In genomic region chr11:17256813-17257365, GRCm38 (mm10) we compare ENCODE assay signal across 8 mouse cellular contexts. TPM values are rescaled to one million over a fixed set of nuclear protein-coding genes. Genes with fewer than 3 reads are reported as not detected.
DNase-seq lines count a peak whose midpoint lies in the region; ATAC-seq and TF ChIP-seq lines count a peak whose summit lies in the region.

No protein-coding gene starts in this region.

- ATAC-seq in embryonic facial prominence, embryonic 13.5 days (ENCODE audit: insufficient number of reproducible peaks, insufficient read depth, low FRiP score, low TSS enrichment, low read depth), result peak; percentile 66
- ATAC-seq in intestine, embryonic 14.5 days (replicated peaks; ENCODE audit: low FRiP score, low TSS enrichment, low read depth), result peak; percentile 67
- ATAC-seq in midbrain, embryonic 11.5 days (ENCODE audit: low FRiP score), result peak; percentile 81
- ATAC-seq in inflammation-experienced regulatory T-cells, adult 6 months, result no peak

- no peak for TF ChIP-seq CTCF in kidney, adult 2 months (conservative IDR thresholded peaks at IDR 0.05; ENCODE audit: insufficient read depth, insufficient read length, low read depth, low read length)

- peak overlapping the region; percentile 71 for H3K4me2 ChIP-seq in embryonic facial prominence, embryonic 13.5 days
- H3K4me2 ChIP-seq in intestine, embryonic 14.5 days (ENCODE audit: low read length), result peak overlapping the region; percentile 60
- peak overlapping the region; percentile 35 for H3K4me2 ChIP-seq in midbrain, embryonic 11.5 days

- no peaks in the 10 kb centered on the region for H3K9me3 ChIP-seq in embryonic facial prominence, embryonic 13.5 days
- H3K9me3 ChIP-seq in intestine, embryonic 14.5 days (ENCODE audit: control insufficient read depth, low read length), result no peaks in the 10 kb centered on the region
- H3K9me3 ChIP-seq in midbrain, embryonic 11.5 days (ENCODE audit: control insufficient read depth, low read length), result no peaks in the 10 kb centered on the region

- H3K4me3 ChIP-seq in kidney, adult 2 months (ENCODE audit: insufficient read depth, low read depth, low read length), result peak overlapping the region; percentile 12; the same call in 1 of the 2 replicates
- peak overlapping the region; percentile 82 for H3K4me3 ChIP-seq in embryonic facial prominence, embryonic 13.5 days
- peak overlapping the region; percentile 99 for H3K4me3 ChIP-seq in intestine, embryonic 14.5 days (ENCODE audit: low read depth, low read length)
- peak overlapping the region; percentile 71 for H3K4me3 ChIP-seq in midbrain, embryonic 11.5 days (ENCODE audit: low read depth, low read length)

- peak overlapping the region; percentile 88; the same call in 1 of the 2 replicates for H3K9ac ChIP-seq in embryonic facial prominence, embryonic 13.5 days
- H3K9ac ChIP-seq in intestine, embryonic 14.5 days (ENCODE audit: low read length), result peak overlapping the region; percentile 97
- peak overlapping the region; percentile 86; the same call in 1 of the 2 replicates for H3K9ac ChIP-seq in midbrain, embryonic 11.5 days (ENCODE audit: low read length)

- H3K4me1 ChIP-seq in kidney, adult 2 months (ENCODE audit: control insufficient read depth, insufficient read depth, low read length), result no peaks in the 10 kb centered on the region
- H3K4me1 ChIP-seq in embryonic facial prominence, embryonic 13.5 days, result peaks cover 9% of the 10 kb centered on the region
- H3K4me1 ChIP-seq in intestine, embryonic 14.5 days (replicated peaks; ENCODE audit: control insufficient read depth, insufficient read depth, low read length), result peaks cover 8% of the 10 kb centered on the region; the same call in 1 of the 2 replicates
- peaks cover 2% of the 10 kb centered on the region; the same call in 1 of the 2 replicates for H3K4me1 ChIP-seq in midbrain, embryonic 11.5 days (ENCODE audit: control insufficient read depth, insufficient read depth, low read length)

- no peaks in the 10 kb centered on the region for H3K27me3 ChIP-seq in kidney, adult 2 months (replicated peaks; ENCODE audit: control insufficient read depth, insufficient read depth, low read length)
- no peaks in the 10 kb centered on the region for H3K27me3 ChIP-seq in embryonic facial prominence, embryonic 13.5 days
- H3K27me3 ChIP-seq in intestine, embryonic 14.5 days (replicated peaks; ENCODE audit: control insufficient read depth, insufficient read depth, low read length), result no peaks in the 10 kb centered on the region
- H3K27me3 ChIP-seq in midbrain, embryonic 11.5 days (ENCODE audit: control insufficient read depth, insufficient read depth, low read length), result no peaks in the 10 kb centered on the region

- no peak overlapping the region for H3K27ac ChIP-seq in kidney, adult 2 months (ENCODE audit: insufficient read depth, low read depth, low read length)
- H3K27ac ChIP-seq in embryonic facial prominence, embryonic 13.5 days, result no peak overlapping the region
- no peak overlapping the region for H3K27ac ChIP-seq in intestine, embryonic 14.5 days (ENCODE audit: low read depth)
- H3K27ac ChIP-seq in midbrain, embryonic 11.5 days (ENCODE audit: low read depth, low read length), result no peak overlapping the region

- WGBS in kidney, adult 2 months, result 60% methylated on average over 8 of the region's 8 CpGs
- 66% methylated on average over 8 of the region's 8 CpGs for WGBS in embryonic facial prominence, embryonic 13.5 days
- 59% methylated on average over 8 of the region's 8 CpGs for WGBS in intestine, embryonic 14.5 days
- 61% methylated on average over 8 of the region's 8 CpGs for WGBS in midbrain, embryonic 11.5 days

- no peak for DNase-seq in kidney, adult 2 months
- no peak for DNase-seq in kidney, postnatal 36 days
- DNase-seq in MN1 (ENCODE audit: low spot score), result peak; percentile 52
- no peak for DNase-seq in intestine, embryonic 14.5 days (ENCODE audit: low spot score)
- peak; percentile 88 for DNase-seq in midbrain, embryonic 11.5 days (ENCODE audit: low spot score, missing footprints)
- DNase-seq in urinary bladder, adult 18-20 months (ENCODE audit: low spot score in 2 of 2), result no peak

- H3K36me3 ChIP-seq in kidney, adult 2 months (ENCODE audit: control insufficient read depth, insufficient read depth, low read length), result no peaks in the 10 kb centered on the region
- no peaks in the 10 kb centered on the region for H3K36me3 ChIP-seq in embryonic facial prominence, embryonic 13.5 days
- H3K36me3 ChIP-seq in intestine, embryonic 14.5 days (ENCODE audit: control insufficient read depth, insufficient read depth, low read length), result no peaks in the 10 kb centered on the region
- H3K36me3 ChIP-seq in midbrain, embryonic 11.5 days (ENCODE audit: control insufficient read depth, insufficient read depth, low read length), result no peaks in the 10 kb centered on the region

- TF ChIP-seq POLR2A in kidney, adult 2 months (IDR thresholded peaks at IDR 0.05; ENCODE audit: low read depth, low read length), result no peak

RNA-seq across cellular contexts. Expression of gene C1d, which starts 0.5 kb away (rescaled TPM):
- 28.5 and 39.7 TPM in 2 replicates for polyA plus RNA-seq in kidney, adult 2 months (2012; rRNA removed)
- polyA plus RNA-seq in embryonic facial prominence, embryonic 13.5 days (2015; fragmentation: Nextera tagmentation; extraction: Ambion mirVana), result 99.4 and 108 TPM in 2 replicates
- polyA plus RNA-seq in intestine, embryonic 14.5 days (2014; fragmentation: Nextera tagmentation; extraction: Ambion mirVana), result 110 and 113 TPM in 2 replicates
- 127 and 134 TPM in 2 replicates for polyA plus RNA-seq in midbrain, embryonic 11.5 days (2014; fragmentation: Nextera tagmentation; extraction: Ambion mirVana)
- 100 to 1,000 TPM in 2 of 3 experiments, 10 to 100 TPM in 1; 93.6 to 124 (median 122) TPM for polyA plus RNA-seq in inflammation-experienced regulatory T-cells, adult 6 months (2017; shearing (Covaris generic))

RNA-seq across cellular contexts. Expression of gene Pno1, which starts 45.5 kb away (rescaled TPM):
- polyA plus RNA-seq in kidney, adult 2 months (2012; rRNA removed), result 5.4 and 7.0 TPM in 2 replicates
- 74.2 and 74.8 TPM in 2 replicates for polyA plus RNA-seq in embryonic facial prominence, embryonic 13.5 days (2015; fragmentation: Nextera tagmentation; extraction: Ambion mirVana)
- 86.2 and 89.4 TPM in 2 replicates for polyA plus RNA-seq in intestine, embryonic 14.5 days (2014; fragmentation: Nextera tagmentation; extraction: Ambion mirVana)
- polyA plus RNA-seq in midbrain, embryonic 11.5 days (2014; fragmentation: Nextera tagmentation; extraction: Ambion mirVana), result 99.4 and 106 TPM in 2 replicates
- polyA plus RNA-seq in inflammation-experienced regulatory T-cells, adult 6 months (2017; shearing (Covaris generic)), result 10 to 100 TPM; 28.0 to 36.3 (median 36.1) TPM

Comparison
In these comparisons a context has a peak if more than half of its experiments do, and no peak if none do; other contexts are left out.
1. DNase-seq: peak in MN1 (single experiment) and midbrain, embryonic 11.5 days (single experiment); none in kidney, adult 2 months (single experiment), kidney, postnatal 36 days (0 of 2), intestine, embryonic 14.5 days (single experiment) and urinary bladder, adult 18-20 months (0 of 2).
2. H3K4me3 ChIP-seq: peak in every context shown above with its lines; median percentile 99 in intestine, embryonic 14.5 days; 82 in embryonic facial prominence, embryonic 13.5 days; 71 in midbrain, embryonic 11.5 days; 12 in kidney, adult 2 months.
3. Peak in every context shown above with its lines, with median percentiles within 50 percentile points of each other: H3K4me2 ChIP-seq and H3K9ac ChIP-seq.